Mouse (Mus musculus) heart, postnatal 25 days (tissue): ENCODE results near the gene Gm21987. TPM values are rescaled to one million over a fixed set of nuclear protein-coding genes. Genes with fewer than 3 reads are reported as not detected.

Experiments
- DNase-seq: peaks from one replicate; pipeline ENCODE4 v3.0.0; 2022; ENCODE audit warnings: low spot score
- intact Hi-C: fragments of 180-260 bp; cut with DNase I; formaldehyde crosslinking; loops from one replicate; pipeline ENCODE4 v1.15.1; 2025
- total RNA-seq, 2 experiments: library from RNA; stranded (reverse); gene quantifications; 2 replicates each; pipeline ENCODE4 v1.2.3; 2021

The Gm21987 gene
- total RNA-seq, 2 experiments from 2014 or later: not detected

DNA sequence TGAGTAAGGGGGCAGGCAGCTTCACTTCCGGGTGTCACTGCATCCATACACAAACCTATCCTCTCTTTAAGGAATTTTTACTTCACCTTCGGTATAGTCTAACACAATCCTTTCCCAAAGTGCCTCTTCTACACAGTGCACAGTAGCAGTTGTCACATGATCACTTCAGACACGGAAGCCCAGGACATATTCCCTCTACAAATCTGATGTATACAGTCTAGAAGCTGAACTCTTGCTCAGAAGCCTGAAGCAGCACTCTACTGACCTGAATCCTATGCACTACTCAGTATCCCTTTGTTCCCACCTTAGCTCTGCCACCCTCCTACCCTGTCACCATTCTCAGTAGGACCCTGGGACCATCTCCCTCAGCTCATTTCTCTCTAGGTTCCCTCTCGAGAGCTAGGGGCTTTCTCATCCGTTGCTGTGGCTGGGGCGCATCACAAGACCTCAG, 38.4 kb downstream of the Gm21987 start:
- DNase-seq: no peak
- intact Hi-C loops: no loop called here

DNA sequence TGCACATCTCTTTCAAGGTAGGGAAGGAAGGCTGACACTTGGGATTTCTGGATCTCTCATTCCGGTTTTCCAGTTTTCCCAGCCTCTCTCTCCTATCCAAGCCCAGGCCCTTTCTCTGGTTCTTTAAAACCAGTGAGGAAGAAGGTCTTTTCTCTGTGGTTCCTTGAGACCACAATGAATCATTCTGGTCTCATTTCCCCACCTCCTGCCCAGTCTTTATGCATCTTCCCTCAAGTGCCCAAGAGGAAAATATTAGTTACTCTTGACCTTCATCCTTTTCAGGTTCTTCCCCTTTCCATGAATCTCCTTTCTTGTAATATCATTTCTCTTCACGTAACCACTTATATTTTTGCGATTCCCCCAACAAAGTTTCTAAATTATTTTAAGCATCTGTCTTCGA, 38.9 kb downstream of the Gm21987 start:
- no peak for DNase-seq
- intact Hi-C loops: no loop called here

DNA sequence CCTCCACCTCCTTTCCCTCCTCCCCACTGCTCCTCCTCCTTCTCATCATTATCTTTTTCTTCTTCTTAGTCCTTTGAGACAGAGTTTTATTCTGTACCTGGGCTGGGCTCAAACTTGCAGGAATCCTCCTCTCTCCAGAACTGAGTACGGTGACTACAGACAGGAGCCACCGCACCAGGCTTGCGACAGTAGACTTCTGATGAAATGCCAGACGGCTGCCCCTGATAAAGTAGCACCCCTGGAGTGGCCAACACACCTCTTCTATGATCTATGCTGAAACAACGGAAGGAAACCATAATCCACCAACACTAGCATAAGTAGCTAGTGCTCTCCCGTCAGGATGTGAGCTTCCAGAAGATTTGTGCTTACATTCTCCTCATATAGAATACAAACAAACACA, 40.5 kb downstream of the Gm21987 start:
- intact Hi-C loops: no loop called here
- no peak for DNase-seq

DNA sequence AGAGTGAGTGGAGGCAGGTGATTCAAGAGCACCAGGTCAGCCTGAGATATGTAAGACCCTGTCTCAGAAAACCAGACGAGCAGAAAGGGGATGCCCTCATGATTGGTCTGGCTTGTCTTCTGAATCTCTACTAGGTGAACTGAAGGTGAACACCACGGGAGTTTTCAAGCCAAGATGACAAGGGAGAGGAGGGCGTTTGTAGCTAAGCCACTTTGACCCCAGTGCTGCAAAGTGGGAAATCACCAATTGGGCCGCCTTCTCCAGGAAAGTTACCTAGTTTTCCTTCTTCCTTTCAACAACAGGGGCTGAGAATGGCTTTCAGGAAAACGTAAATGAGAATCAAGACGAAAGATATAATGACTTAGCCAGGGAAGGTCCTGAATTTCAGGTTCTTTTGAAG, 41.9 kb downstream of the Gm21987 start:
- intact Hi-C loops: no loop called here
- no peak for DNase-seq

DNA sequence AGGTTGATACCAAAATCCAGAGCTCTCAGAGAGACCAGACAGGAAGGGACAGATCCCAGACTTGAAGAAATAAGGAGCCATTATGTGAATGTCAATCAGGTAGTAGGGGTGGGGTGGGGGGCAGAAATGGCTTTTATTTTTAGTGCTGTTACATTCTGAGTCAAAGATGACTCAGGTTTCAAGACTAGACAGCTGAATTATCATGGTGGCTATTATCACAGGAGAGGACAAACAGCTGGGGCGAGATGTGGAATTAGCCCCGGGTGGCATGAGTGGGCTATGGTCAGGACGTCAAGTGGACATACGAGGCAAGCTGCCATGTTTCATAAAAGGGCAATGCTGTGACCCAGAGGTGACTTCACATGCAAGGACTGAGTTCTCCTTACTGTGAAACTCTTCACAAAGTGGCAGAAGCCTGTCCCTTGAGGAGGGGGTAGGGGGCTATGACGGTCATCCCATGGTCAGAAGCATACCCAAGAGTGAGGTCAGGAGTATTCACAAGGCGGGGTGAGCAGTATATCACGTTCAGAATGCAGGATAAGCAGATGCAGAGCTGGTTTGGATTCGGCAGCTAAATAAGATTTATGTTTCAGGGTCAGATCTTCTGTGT, 42.5 kb downstream of the Gm21987 start:
- intact Hi-C loops: no loop called here
- no peak for DNase-seq

GRCm38 (mm10) chr16:38390322-38390721, 43.5 kb downstream of the Gm21987 start:
- intact Hi-C loops: loop anchor here (5.0 kb wide), 1 partner anchor 38 kb away; no protein-coding TSS in a partner anchor
- no peak for DNase-seq

GRCm38 (mm10) chr16:38392126-38392894, 45.5 kb downstream of the Gm21987 start:
- intact Hi-C loops: loop anchor here (5.0 kb wide), 1 partner anchor 40 kb away; no protein-coding TSS in a partner anchor
- DNase-seq: peak; percentile 77

DNA sequence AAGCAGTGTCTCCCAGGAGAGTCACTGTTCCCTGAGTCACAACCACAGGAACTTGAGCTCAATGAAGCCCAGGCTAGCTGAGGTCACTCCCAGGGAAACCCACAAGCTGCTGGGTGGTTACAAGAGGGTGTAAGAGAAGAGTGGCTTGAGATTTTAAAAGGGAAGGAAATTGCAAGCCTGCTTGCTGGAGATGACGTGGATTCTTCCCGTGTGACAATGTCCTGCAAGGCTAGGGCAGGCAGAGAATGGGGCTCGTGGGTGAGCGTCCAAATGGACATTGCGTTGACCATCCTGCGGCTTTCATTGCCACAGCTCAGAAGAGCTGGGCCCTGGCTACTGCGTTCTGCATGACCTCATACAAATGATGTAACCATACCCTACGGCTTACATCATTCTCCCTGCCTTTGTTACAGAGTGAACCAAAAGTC, 47.4 kb downstream of the Gm21987 start:
- intact Hi-C loops: loop anchor here (5.0 kb wide), 1 partner anchor 42 kb away; no protein-coding TSS in a partner anchor
- DNase-seq: no peak

- intact Hi-C loops: loop anchor here (5.0 kb wide), 2 partner anchors 37 to 87 kb away; partner anchors contain the start of gene Pla1a
These were observed 48.4 kb downstream of the Gm21987 start for GRCm38 (mm10) chr16:38395060-38395730.

DNA sequence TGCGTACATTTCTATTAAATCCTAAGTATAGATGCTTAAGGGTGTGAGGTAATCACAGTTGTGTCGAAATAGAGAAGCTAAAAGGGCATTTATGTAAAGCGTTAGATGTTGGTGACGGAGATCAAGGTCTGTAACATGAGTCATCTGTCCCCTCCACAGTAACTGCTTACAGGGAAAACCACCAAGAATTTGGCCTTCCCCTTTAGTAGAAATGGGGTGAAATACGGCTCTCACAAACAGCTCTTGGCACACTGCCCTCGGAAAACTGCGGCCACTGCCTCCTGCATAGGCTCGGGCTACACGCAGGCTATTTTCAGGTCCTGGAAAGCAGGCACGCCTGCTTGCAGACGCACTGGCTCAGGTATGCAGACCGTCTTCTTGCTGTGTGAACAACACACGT, 49.3 kb downstream of the Gm21987 start:
- intact Hi-C loops: loop anchor here (5.0 kb wide), 2 partner anchors 36 to 86 kb away; partner anchors contain the start of gene Pla1a
- peak; percentile 26 for DNase-seq

More at GRCm38 (mm10) chr16:38395060-38395730, 48.4 kb downstream of the Gm21987 start:
- DNase-seq: no peak

DNA sequence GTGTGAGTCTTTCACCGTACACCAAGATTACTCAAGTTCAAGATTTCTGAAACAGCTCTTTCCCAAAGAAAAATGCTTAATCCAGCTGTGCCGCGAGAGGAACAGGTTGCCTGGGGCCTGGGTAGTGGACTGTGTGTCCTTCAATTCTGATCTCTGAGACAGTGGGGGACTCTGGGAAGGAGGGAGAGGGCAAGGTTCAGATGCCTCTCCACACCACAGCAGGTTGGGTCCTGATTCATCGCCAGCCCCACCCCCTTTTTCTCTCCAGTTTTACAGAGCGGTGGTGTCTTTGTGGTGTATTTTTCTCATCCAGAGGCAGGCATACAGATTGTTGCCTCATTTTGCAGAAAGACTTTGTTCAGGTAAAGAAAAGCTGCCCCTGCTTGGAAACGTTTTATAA, 51.4 kb downstream of the Gm21987 start:
- intact Hi-C loops: loop anchor here (5.0 kb wide), 2 partner anchors 34 to 84 kb away; partner anchors contain the start of gene Pla1a
- DNase-seq: no peak

DNA sequence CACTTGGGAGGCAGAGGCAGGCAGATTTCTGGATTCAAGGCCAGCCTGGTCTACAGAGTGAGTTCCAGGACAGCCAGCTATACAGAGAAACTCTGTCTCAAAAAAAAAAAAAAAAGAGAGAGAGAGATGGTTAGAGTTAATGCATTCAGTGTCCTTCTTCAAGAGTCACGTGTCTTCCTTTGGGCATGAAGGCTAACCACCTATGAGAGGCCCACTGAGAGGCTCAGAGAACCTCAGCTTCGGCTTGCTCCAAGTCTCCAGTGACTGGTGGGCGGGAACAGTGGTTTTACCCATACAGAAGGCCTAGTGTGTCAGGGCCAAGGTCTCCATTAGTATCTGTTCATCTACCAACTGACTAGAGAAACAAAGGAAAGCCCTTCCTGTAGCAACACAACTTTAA, 52.2 kb downstream of the Gm21987 start:
- intact Hi-C loops: loop anchor here (5.0 kb wide), 2 partner anchors 33 to 83 kb away; partner anchors contain the start of gene Pla1a
- DNase-seq: no peak

GRCm38 (mm10) chr16:38399531-38400231, 52.8 kb downstream of the Gm21987 start:
- peak; percentile 59 for DNase-seq
- intact Hi-C loops: loop anchor here (2.0 to 5.0 kb wide), 3 partner anchors 33 to 83 kb away; partner anchors contain the start of genes Adprh and Pla1a

DNA sequence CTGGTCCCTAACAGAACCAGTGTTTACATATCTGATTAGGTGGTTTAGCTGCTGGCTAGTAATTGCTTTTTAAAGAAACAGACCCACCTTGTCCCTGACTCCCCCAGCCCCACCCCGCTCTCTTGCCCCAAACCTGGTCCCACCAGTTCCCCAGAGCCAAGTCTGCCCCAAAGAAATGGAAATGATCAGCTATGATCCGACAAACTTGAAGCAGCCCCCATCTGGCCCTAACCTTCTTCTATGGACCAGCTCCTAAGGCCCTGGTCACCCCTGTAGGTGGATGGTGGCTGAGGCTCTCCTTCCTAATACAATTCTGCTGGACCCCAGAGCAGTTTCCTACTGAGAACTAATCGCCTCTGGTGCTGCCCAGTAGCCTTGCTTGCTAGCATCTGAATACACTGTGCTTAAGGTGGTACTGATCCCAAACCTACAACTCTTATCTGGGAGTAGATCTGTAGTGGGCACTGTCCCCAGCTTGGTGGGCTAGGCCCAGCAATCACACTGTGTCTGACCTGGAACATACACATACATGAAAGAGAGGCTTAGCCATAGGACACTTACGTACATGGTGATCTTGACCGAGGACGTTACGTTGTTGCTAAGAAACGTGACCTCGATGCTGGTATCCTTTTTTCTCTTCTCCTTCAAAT, 53.6 kb downstream of the Gm21987 start:
- intact Hi-C loops: loop anchor here (2.0 kb wide), 1 partner anchor 52 kb away; the partner anchor contains the start of gene Adprh
- DNase-seq: no peak

DNA sequence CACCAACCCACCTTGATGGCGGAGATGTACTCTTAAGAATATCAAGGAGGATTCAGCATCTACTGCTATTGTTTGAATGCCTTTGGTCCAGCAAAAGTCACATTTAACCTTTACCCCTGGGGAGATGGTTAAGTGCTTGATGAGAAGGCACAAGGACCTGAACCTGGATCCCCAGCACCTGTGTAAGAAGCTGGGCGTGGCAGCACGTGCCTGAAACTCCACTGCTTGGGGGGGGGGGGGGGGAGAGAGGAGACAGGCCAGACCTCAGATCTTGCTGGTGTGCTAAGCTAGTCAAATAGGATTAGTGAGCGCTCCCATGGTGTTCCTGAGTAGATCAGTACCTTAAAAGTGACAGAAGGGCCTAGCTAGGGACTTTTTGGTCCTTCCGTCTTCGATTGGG, 54.6 kb downstream of the Gm21987 start:
- intact Hi-C loops: loop anchor here (2.0 kb wide), 1 partner anchor 51 kb away; the partner anchor contains the start of gene Adprh

GRCm38 (mm10) chr16:38403639-38404038, 56.8 kb downstream of the Gm21987 start:
- intact Hi-C loops: no loop called here
- no peak for DNase-seq

More for the DNA sequence above, 54.6 kb downstream of the Gm21987 start:
- DNase-seq: no peak

DNA sequence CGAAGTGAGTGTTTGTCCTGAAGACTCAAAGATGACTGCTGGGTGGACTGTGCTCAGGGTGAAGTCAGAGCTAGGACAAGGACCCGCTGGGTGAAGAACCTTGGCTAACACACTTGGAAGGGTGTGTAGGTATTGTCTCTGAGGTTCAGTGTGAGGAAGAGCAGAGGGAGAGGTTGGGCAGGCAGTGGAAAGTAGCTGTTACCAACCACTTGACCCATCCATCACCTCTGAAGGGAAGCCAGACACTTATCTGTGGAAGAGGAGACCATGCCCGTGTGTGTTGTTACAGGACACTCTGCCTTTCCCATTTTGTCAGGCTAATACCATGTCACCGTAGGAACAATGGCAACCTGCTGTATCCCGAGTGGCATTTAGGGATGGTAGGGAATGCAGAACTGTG, 59.5 kb downstream of the Gm21987 start:
- intact Hi-C loops: no loop called here
- no peak for DNase-seq

DNA sequence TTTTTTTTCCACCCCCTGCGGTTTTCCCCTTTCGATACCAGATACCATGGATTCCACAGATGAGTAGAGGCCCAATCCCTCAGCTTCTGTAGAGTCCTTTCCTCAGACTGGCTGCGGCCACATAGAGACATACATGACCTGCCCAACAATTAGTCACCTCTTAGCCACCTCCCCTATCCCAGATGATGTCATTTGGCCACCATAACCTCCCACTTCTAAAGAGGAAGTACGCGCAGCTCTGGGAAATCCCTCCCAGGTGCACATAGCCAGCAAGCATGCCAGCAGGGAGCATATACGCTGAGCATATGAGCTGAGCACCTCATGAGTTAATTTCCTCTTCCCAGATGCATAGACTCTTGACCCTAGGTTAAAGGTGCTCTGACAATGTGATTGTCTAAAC, 59.9 kb downstream of the Gm21987 start:
- intact Hi-C loops: no loop called here
- DNase-seq: no peak

- intact Hi-C loops: no loop called here
- no peak for DNase-seq
These were observed 60.7 kb downstream of the Gm21987 start for GRCm38 (mm10) chr16:38407584-38407983.
